10 mouse cellular contexts compared by ENCODE assay signal in the genomic region with DNA sequence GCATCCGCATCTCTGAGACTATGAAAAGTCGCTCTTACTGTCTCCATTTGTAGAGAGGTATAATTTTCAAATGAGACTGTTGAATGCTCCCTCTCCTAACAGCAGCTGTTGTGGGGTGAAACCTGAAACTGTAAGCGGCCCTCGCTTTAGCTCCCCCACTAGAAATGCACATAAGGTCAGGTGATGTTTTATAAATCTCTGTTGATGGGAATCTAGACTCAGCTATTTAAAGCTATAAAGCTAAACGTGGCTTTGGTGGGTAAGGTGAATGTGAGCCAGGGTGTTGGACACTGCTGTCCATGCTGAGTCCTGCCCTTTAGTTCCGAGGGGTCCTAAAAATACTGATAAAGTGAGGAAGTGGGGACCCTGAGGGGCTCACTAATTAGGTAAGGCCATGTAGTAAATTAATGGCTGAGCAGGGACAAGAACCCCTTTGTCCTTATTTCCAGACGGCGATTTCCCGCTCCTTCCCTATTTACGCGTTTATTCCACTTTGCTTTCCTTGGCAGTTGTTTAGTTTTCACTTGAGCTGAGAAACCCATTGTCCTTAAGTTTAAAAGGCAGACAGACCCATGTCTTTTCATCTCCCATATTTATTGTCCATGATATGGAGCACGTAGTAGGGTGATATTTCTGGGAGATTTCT. TPM values are rescaled to one million over a fixed set of nuclear protein-coding genes. Genes with fewer than 3 reads are reported as not detected.
A peak's percentile ranks its signal among the peaks of the same experiment; 100 is the strongest.
DNase-seq lines count a peak whose midpoint lies in the region; ATAC-seq and TF ChIP-seq lines count a peak whose summit lies in the region.
"Had no signal": no experiment of that assay in that cellular context is flagged by ENCODE, and none has a peak within 500 bp of the region (broad histone marks: within the 10 kb centered on the region; RNA-seq: fewer than 3 reads in every experiment).

No protein-coding gene starts in this region.

- H3K4me1 ChIP-seq in lung, adult 2 months (ENCODE audit: control insufficient read depth, insufficient read depth, low read length): peaks cover 14% of the 10 kb centered on the region
- peaks cover 84% of the 10 kb centered on the region for H3K4me1 ChIP-seq in forebrain, embryonic 12.5 days
- H3K4me1 ChIP-seq in hindbrain, embryonic 15.5 days (replicated peaks): peaks cover 75% of the 10 kb centered on the region
- H3K4me1 ChIP-seq in midbrain, postnatal 0 days (ENCODE audit: insufficient read depth, low read length): peaks cover 20% of the 10 kb centered on the region; the same call in 1 of the 2 replicates

- peak overlapping the region; percentile 90 for H3K27ac ChIP-seq in forebrain, embryonic 12.5 days
- H3K27ac ChIP-seq in hindbrain, embryonic 15.5 days (replicated peaks): peak overlapping the region; percentile 70
- no peak overlapping the region for H3K27ac ChIP-seq in midbrain, postnatal 0 days (ENCODE audit: low read depth, low read length)

- no peak for DNase-seq in lung, adult 2 months
- no peak for DNase-seq in lung, postnatal 25 days (ENCODE audit: low spot score)
- DNase-seq in midbrain, postnatal 0 days (ENCODE audit: low spot score): no peak
- no peak for DNase-seq in cerebellum, adult 18-20 months
- DNase-seq in adrenal gland, postnatal 36 days: no peak
- no peak for DNase-seq in adrenal gland, postnatal 25 days
- DNase-seq: gastrocnemius, postnatal 36 days had no signal

- no peaks in the 10 kb centered on the region for H3K9me3 ChIP-seq in forebrain, embryonic 12.5 days
- H3K9me3 ChIP-seq in hindbrain, embryonic 15.5 days: no peaks in the 10 kb centered on the region
- no peaks in the 10 kb centered on the region for H3K9me3 ChIP-seq in midbrain, postnatal 0 days (ENCODE audit: low read length)

- H3K4me2 ChIP-seq in forebrain, embryonic 12.5 days: peak overlapping the region; percentile 83
- H3K4me2 ChIP-seq in hindbrain, embryonic 15.5 days: peak overlapping the region; percentile 89
- peak overlapping the region; percentile 84 for H3K4me2 ChIP-seq in midbrain, postnatal 0 days (ENCODE audit: low read depth, low read length, poor library complexity, severe bottlenecking)

- H3K27me3 ChIP-seq in forebrain, embryonic 12.5 days: 0 out of 2 replicates have a peak, but pooled peaks cover 3% of the 10 kb centered on the region
- no peaks in the 10 kb centered on the region for H3K27me3 ChIP-seq in hindbrain, embryonic 15.5 days
- H3K27me3 ChIP-seq in midbrain, postnatal 0 days (ENCODE audit: insufficient read depth, low read length): no peaks in the 10 kb centered on the region
- H3K27me3 ChIP-seq: Patski had no signal

- no peak for ATAC-seq in forebrain, embryonic 12.5 days (ENCODE audit: low FRiP score)
- ATAC-seq in hindbrain, embryonic 15.5 days (ENCODE audit: low FRiP score, low read depth): no peak
- no peak for ATAC-seq in midbrain, postnatal 0 days (ENCODE audit: low FRiP score)
- ATAC-seq: Patski had no signal

- H3K4me3 ChIP-seq in lung, adult 2 months (replicated peaks; ENCODE audit: extremely low read depth, low read depth, low read length): peak overlapping the region; percentile 45
- H3K4me3 ChIP-seq in forebrain, embryonic 12.5 days (replicated peaks): peak overlapping the region; percentile 87
- H3K4me3 ChIP-seq in hindbrain, embryonic 15.5 days: peak overlapping the region; percentile 97
- H3K4me3 ChIP-seq in midbrain, postnatal 0 days (ENCODE audit: low read depth, low read length): peak overlapping the region; percentile 95; the same call in 1 of the 2 replicates

- no peaks in the 10 kb centered on the region for H3K36me3 ChIP-seq in forebrain, embryonic 12.5 days (replicated peaks)
- no peaks in the 10 kb centered on the region for H3K36me3 ChIP-seq in hindbrain, embryonic 15.5 days
- no peaks in the 10 kb centered on the region for H3K36me3 ChIP-seq in midbrain, postnatal 0 days (ENCODE audit: insufficient read depth, low read length)

- WGBS in lung, adult 2 months: 60% methylated on average over 12 of the region's 12 CpGs
- WGBS in forebrain, embryonic 12.5 days: 16% methylated on average over 12 of the region's 12 CpGs
- 18% methylated on average over 12 of the region's 12 CpGs for WGBS in hindbrain, embryonic 15.5 days
- 44% methylated on average over 12 of the region's 12 CpGs for WGBS in midbrain, postnatal 0 days

- H3K9ac ChIP-seq in forebrain, embryonic 12.5 days: peak overlapping the region; percentile 89
- H3K9ac ChIP-seq in hindbrain, embryonic 15.5 days: peak overlapping the region; percentile 12
- H3K9ac ChIP-seq in midbrain, postnatal 0 days (replicated peaks; ENCODE audit: low read length, poor library complexity, severe bottlenecking): peak overlapping the region; percentile 24; the same call in 1 of the 2 replicates

- no peak for TF ChIP-seq CTCF in lung, adult 2 months (IDR thresholded peaks at IDR 0.05; ENCODE audit: insufficient read depth, low read length)
- no peak for TF ChIP-seq CTCF in midbrain, postnatal 0 days (IDR thresholded peaks at IDR 0.05)

- no peak for TF ChIP-seq POLR2A in lung, adult 2 months (IDR thresholded peaks at IDR 0.05; ENCODE audit: borderline replicate concordance, extremely low read depth, low read depth, low read length)

RNA-seq across cellular contexts. Expression of gene Cemip2, which starts 3.8 kb away (rescaled TPM):
- polyA plus RNA-seq in lung, adult 2 months (2012; rRNA removed): 33.8 and 37.1 TPM in 2 replicates
- 88.7 and 89.2 TPM in 2 replicates for polyA plus RNA-seq in forebrain, embryonic 12.5 days (2016; fragmentation: Nextera tagmentation; extraction: Ambion mirVana)
- 24.0 and 31.0 TPM in 2 replicates for polyA plus RNA-seq in hindbrain, embryonic 15.5 days (2015; fragmentation: Nextera tagmentation; extraction: Ambion mirVana)
- total RNA-seq in midbrain, postnatal 0 days (2014; rRNA removed): 26.3 and 35.4 TPM in 2 replicates
- 13.0 and 15.8 TPM in 2 replicates for polyA plus RNA-seq in midbrain, postnatal 0 days (2015; fragmentation: Nextera tagmentation; extraction: Ambion mirVana)
- 10 to 100 TPM; 22.8 to 23.7 TPM for total RNA-seq in adrenal gland, postnatal 36 days (2021)
- total RNA-seq in adrenal gland, postnatal 25 days (2021): 23.8 and 25.8 TPM in 2 replicates

Comparison
In these comparisons a context has a peak if more than half of its experiments do, and no peak if none do; other contexts are left out.
1. H3K4me3 ChIP-seq: peak in every context shown above with its lines; median percentile 97 in hindbrain, embryonic 15.5 days; 95 in midbrain, postnatal 0 days; 87 in forebrain, embryonic 12.5 days; 45 in lung, adult 2 months.
2. H3K9ac ChIP-seq: peak in every context shown above with its lines; median percentile 89 in forebrain, embryonic 12.5 days; 24 in midbrain, postnatal 0 days; 12 in hindbrain, embryonic 15.5 days.